Mouse (Mus musculus) mesoderm, embryonic 11.5 days (tissue): ENCODE measurements at regions not wholly inside any gene's neighbourhood (a gene's known extent, or its start where the extent isn't known, plus 50 kb on each side); places are given as distances from the start of the nearest gene placed in this dataset.

ENCODE experiments used
- DNase-seq: peaks from one replicate; pipeline ENCODE4 v3.0.0-alpha.2; 2012; ENCODE audit warnings: low read depth, low spot score

- DNase-seq = no peak
Measured at GRCm38 (mm10) chr2:159981694-159982093, 352.3 kb downstream of the Gm826 start.

- no peak for DNase-seq
Measured at GRCm38 (mm10) chr2:159950369-159950768, 383.6 kb downstream of the Gm826 start.

GRCm38 (mm10) chr2:159949046-159949445, 384.9 kb downstream of the Gm826 start:
- DNase-seq = no peak

- DNase-seq = no peak
Measured at GRCm38 (mm10) chr2:159930744-159931143, 403.2 kb downstream of the Gm826 start.

GRCm38 (mm10) chr2:159889701-159890100, 444.3 kb downstream of the Gm826 start:
- no peak for DNase-seq

GRCm38 (mm10) chr2:159884773-159885459, 449.0 kb downstream of the Gm826 start:
- DNase-seq = no peak

GRCm38 (mm10) chr2:159866981-159867380, 467.0 kb downstream of the Gm826 start:
- no peak for DNase-seq

- no peak for DNase-seq
Measured at GRCm38 (mm10) chr2:159866391-159866790, 467.6 kb downstream of the Gm826 start.

- peak; percentile 16 for DNase-seq
Measured at GRCm38 (mm10) chr2:159863185-159863584, 470.8 kb downstream of the Gm826 start.

- no peak for DNase-seq
Measured at GRCm38 (mm10) chr2:159853891-159854665, 479.9 kb downstream of the Gm826 start.

- DNase-seq = no peak
Measured at GRCm38 (mm10) chr2:159852959-159853358, 481.0 kb downstream of the Gm826 start.

GRCm38 (mm10) chr2:159832488-159833113, 501.4 kb downstream of the Gm826 start:
- no peak for DNase-seq

GRCm38 (mm10) chr2:159826417-159826816, 507.5 kb downstream of the Gm826 start:
- DNase-seq = no peak

GRCm38 (mm10) chr2:159818556-159818955, 515.4 kb downstream of the Gm826 start:
- DNase-seq = no peak

- DNase-seq = no peak
Measured at GRCm38 (mm10) chr2:159816344-159816743, 517.6 kb downstream of the Gm826 start.
